In genomic region chr11:78515549-78516325, GRCm38 (mm10) we compare ENCODE assay signal across 18 mouse cellular contexts. TPM values are rescaled to one million over a fixed set of nuclear protein-coding genes. Genes with fewer than 3 reads are reported as not detected.
DNase-seq lines count a peak whose midpoint lies in the region; ATAC-seq and TF ChIP-seq lines count a peak whose summit lies in the region.
"Had no signal": no experiment of that assay in that cellular context is flagged by ENCODE, and none has a peak within 500 bp of the region (broad histone marks: within the 10 kb centered on the region; RNA-seq: fewer than 3 reads in every experiment).

No protein-coding gene starts in this region.

- TF ChIP-seq EP300 in heart, adult 2 months (IDR thresholded peaks at IDR 0.05; ENCODE audit: insufficient read depth, low read depth, low read length) = no peak

- H3K79me2 ChIP-seq in heart, adult 2 months (replicated peaks; ENCODE audit: control insufficient read depth, insufficient read depth, low read length) = no peaks in the 10 kb centered on the region

- TF ChIP-seq POLR2A in heart, adult 2 months (IDR thresholded peaks at IDR 0.05; ENCODE audit: insufficient read depth, low read depth, low read length) = no peak
- no peak for TF ChIP-seq POLR2A in small intestine, adult 2 months (IDR thresholded peaks at IDR 0.05; ENCODE audit: low read depth, low read length)

- no peak for DNase-seq in heart, adult 2 months
- no peak for DNase-seq in heart, postnatal 14 days
- DNase-seq in lung, embryonic 14.5 days = no peak
- DNase-seq in lung, postnatal 4 days = no peak
- peak; percentile 49 for DNase-seq in NIH3T3 (ENCODE audit: low read depth)
- no peak for DNase-seq in retina, embryonic 14.5 days (ENCODE audit: low spot score)
- DNase-seq in thymus, adult 18-20 months = no peak
- DNase-seq: adrenal gland, postnatal 25 days; cerebellum, adult 9-11 months; heart, postnatal 4 days; layer of hippocampus, postnatal 36 days; right cerebral cortex, postnatal 14 days had no signal

- H3K27ac ChIP-seq in heart, adult 2 months = no peak overlapping the region
- no peak overlapping the region for H3K27ac ChIP-seq in lung, embryonic 14.5 days (ENCODE audit: low read depth)
- H3K27ac ChIP-seq in small intestine, adult 2 months (ENCODE audit: insufficient read depth, low read depth, low read length) = no peak overlapping the region

- peak; percentile 52 for TF ChIP-seq CTCF in heart, adult 2 months (IDR thresholded peaks at IDR 0.05)
- peak; percentile 36 for TF ChIP-seq CTCF in lung, embryonic 14.5 days (IDR thresholded peaks at IDR 0.05; ENCODE audit: low read depth)
- peak; percentile 56; the same call in 1 of the 2 replicates for TF ChIP-seq CTCF in small intestine, adult 2 months (IDR thresholded peaks at IDR 0.05; ENCODE audit: extremely low read depth, insufficient read length, insufficient replicate concordance, low read depth, low read length)

- ATAC-seq in lung, embryonic 14.5 days (ENCODE audit: insufficient read depth) = no peak
- ATAC-seq: forebrain, embryonic 16.5 days had no signal

- WGBS in heart, adult 2 months = 70% methylated on average over 2 of the region's 2 CpGs
- 64% methylated on average over 2 of the region's 2 CpGs for WGBS in lung, embryonic 14.5 days
- 64% methylated on average over 2 of the region's 2 CpGs for WGBS in small intestine, adult 2 months

- H3K9me3 ChIP-seq in lung, embryonic 14.5 days (ENCODE audit: low read depth, low read length) = no peaks in the 10 kb centered on the region

- H3K27me3 ChIP-seq in heart, adult 2 months (ENCODE audit: control insufficient read depth, insufficient read depth, low read length) = no peaks in the 10 kb centered on the region
- no peaks in the 10 kb centered on the region for H3K27me3 ChIP-seq in lung, embryonic 14.5 days (ENCODE audit: insufficient read depth, low read length)
- H3K27me3 ChIP-seq in small intestine, adult 2 months (ENCODE audit: control insufficient read depth, insufficient read depth, low read length) = no peaks in the 10 kb centered on the region

- no peak overlapping the region for H3K4me3 ChIP-seq in heart, adult 2 months
- no peak overlapping the region for H3K4me3 ChIP-seq in lung, embryonic 14.5 days (ENCODE audit: low read depth, low read length)
- no peak overlapping the region for H3K4me3 ChIP-seq in small intestine, adult 2 months (ENCODE audit: low read depth, low read length)

- H3K4me1 ChIP-seq in heart, adult 2 months (ENCODE audit: control insufficient read depth, insufficient read depth, low read length) = no peaks in the 10 kb centered on the region
- 0 out of 2 replicates have a peak, but pooled peaks cover 10% of the 10 kb centered on the region for H3K4me1 ChIP-seq in lung, embryonic 14.5 days (ENCODE audit: insufficient read depth)
- no peaks in the 10 kb centered on the region for H3K4me1 ChIP-seq in small intestine, adult 2 months (ENCODE audit: control insufficient read depth, insufficient read depth, insufficient read length, low read length)

- H3K4me2 ChIP-seq in lung, embryonic 14.5 days = no peak overlapping the region
- H3K4me2 ChIP-seq: midbrain, embryonic 11.5 days had no signal

- intact Hi-C loops in heart, adult 2 months (cut with DNase I) = no loop called here
- intact Hi-C loops in heart, postnatal 14 days (cut with DNase I) = no loop called here

- H3K36me3 ChIP-seq in heart, adult 2 months (ENCODE audit: control insufficient read depth, insufficient read depth, low read length) = no peaks in the 10 kb centered on the region; the same call in 1 of the 2 replicates
- H3K36me3 ChIP-seq in lung, embryonic 14.5 days (ENCODE audit: insufficient read depth) = peaks cover 65% of the 10 kb centered on the region
- peaks cover 34% of the 10 kb centered on the region for H3K36me3 ChIP-seq in small intestine, adult 2 months (ENCODE audit: control insufficient read depth, insufficient read depth, low read length)

- no peak overlapping the region for H3K9ac ChIP-seq in heart, adult 2 months (ENCODE audit: low read depth, low read length)
- H3K9ac ChIP-seq in lung, embryonic 14.5 days = no peak overlapping the region

RNA-seq across cellular contexts. Expression of gene Poldip2, which starts 3.7 kb away (rescaled TPM):
- total RNA-seq in heart, adult 2 months (2021) = 100 to 1,000 TPM; 127 to 140 TPM
- 102 and 151 TPM in 2 replicates for polyA plus RNA-seq in heart, adult 2 months (2012; rRNA removed)
- 100 to 1,000 TPM; 153 to 155 TPM for total RNA-seq in heart, postnatal 14 days (2021)
- 148 and 153 TPM in 2 replicates for polyA plus RNA-seq in lung, embryonic 14.5 days (2014; fragmentation: Nextera tagmentation; extraction: Ambion mirVana)
- 18.1 and 24.9 TPM in 2 replicates for polyA plus RNA-seq in small intestine, adult 2 months (2012; rRNA removed)

RNA-seq across cellular contexts. Expression of gene Tmem199, which starts 3.8 kb away (rescaled TPM):
- 10 to 100 TPM; 11.3 to 11.5 TPM for total RNA-seq in heart, adult 2 months (2021)
- polyA plus RNA-seq in heart, adult 2 months (2012; rRNA removed) = 7.9 and 14.0 TPM in 2 replicates
- 10 to 100 TPM; 11.7 to 12.1 TPM for total RNA-seq in heart, postnatal 14 days (2021)
- polyA plus RNA-seq in lung, embryonic 14.5 days (2014; fragmentation: Nextera tagmentation; extraction: Ambion mirVana) = 47.0 and 53.3 TPM in 2 replicates
- 3.7 and 3.8 TPM in 2 replicates for polyA plus RNA-seq in small intestine, adult 2 months (2012; rRNA removed)

RNA-seq across cellular contexts. Expression of gene Sebox, which starts 12.5 kb away (rescaled TPM):
- not detected for total RNA-seq in heart, adult 2 months (2021)
- 0.20 TPM in 1 of 2 replicates, not detected in the other for polyA plus RNA-seq in heart, adult 2 months (2012; rRNA removed)
- total RNA-seq in heart, postnatal 14 days (2021) = not detected
- not detected in 2 replicates for polyA plus RNA-seq in lung, embryonic 14.5 days (2014; fragmentation: Nextera tagmentation; extraction: Ambion mirVana)
- not detected in 2 replicates for polyA plus RNA-seq in small intestine, adult 2 months (2012; rRNA removed)
- total RNA-seq: adrenal gland, postnatal 25 days; gastrocnemius, postnatal 4 days; heart, postnatal 4 days had no signal
- polyA plus RNA-seq: kidney, embryonic 14.5 days; midbrain, embryonic 11.5 days; neural tube, embryonic 14.5 days had no signal

RNA-seq across cellular contexts. Expression of gene Vtn, which starts 16.8 kb away (rescaled TPM):
- 10 to 100 TPM; 21.6 to 24.6 TPM for total RNA-seq in heart, adult 2 months (2021)
- 44.6 and 68.2 TPM in 2 replicates for polyA plus RNA-seq in heart, adult 2 months (2012; rRNA removed)
- 10 to 100 TPM; 32.0 to 36.5 TPM for total RNA-seq in heart, postnatal 14 days (2021)
- 0.20 and 0.50 TPM in 2 replicates for polyA plus RNA-seq in lung, embryonic 14.5 days (2014; fragmentation: Nextera tagmentation; extraction: Ambion mirVana)
- polyA plus RNA-seq in small intestine, adult 2 months (2012; rRNA removed) = 3.2 and 21.1 TPM in 2 replicates

RNA-seq across cellular contexts. Expression of gene Sarm1, which starts 18.2 kb away (rescaled TPM):
- total RNA-seq in heart, adult 2 months (2021) = under 1 TPM; 0.45 to 0.52 TPM
- 0.23 and 0.32 TPM in 2 replicates for polyA plus RNA-seq in heart, adult 2 months (2012; rRNA removed)
- total RNA-seq in heart, postnatal 14 days (2021) = under 1 TPM; 0.37 to 0.79 TPM
- 1.2 and 1.4 TPM in 2 replicates for polyA plus RNA-seq in lung, embryonic 14.5 days (2014; fragmentation: Nextera tagmentation; extraction: Ambion mirVana)
- polyA plus RNA-seq in small intestine, adult 2 months (2012; rRNA removed) = 0.43 and 0.60 TPM in 2 replicates
